ENCODE assay signal across 8 mouse cellular contexts in genomic region chr10:98748856-98749583, GRCm38 (mm10).
DNase-seq lines count a peak whose midpoint lies in the region; ATAC-seq and TF ChIP-seq lines count a peak whose summit lies in the region.

No protein-coding gene starts in this region.

- 0 out of 2 replicates have a peak, but pooled peaks cover 4% of the 10 kb centered on the region for H3K4me1 ChIP-seq in hindbrain, embryonic 14.5 days (replicated peaks; ENCODE audit: control insufficient read depth, insufficient read depth, low read length)
- H3K4me1 ChIP-seq in midbrain, embryonic 14.5 days (ENCODE audit: control insufficient read depth, insufficient read depth, low read length), result 0 out of 2 replicates have a peak, but pooled peaks cover 7% of the 10 kb centered on the region

- H3K9me3 ChIP-seq in hindbrain, embryonic 14.5 days (ENCODE audit: control insufficient read depth, low read length), result no peaks in the 10 kb centered on the region
- H3K9me3 ChIP-seq in midbrain, embryonic 14.5 days (ENCODE audit: control insufficient read depth, low read length), result no peaks in the 10 kb centered on the region

- peak; percentile 44 for DNase-seq in layer of hippocampus, adult 11-12 months (ENCODE audit: low spot score)
- DNase-seq in layer of hippocampus, adult 9-10 months (ENCODE audit: low spot score), result no peak
- DNase-seq in brain, embryonic 14.5 days (ENCODE audit: low read depth), result peak; percentile 84
- DNase-seq in hindbrain, embryonic 14.5 days (ENCODE audit: low spot score), result peak; percentile 68
- DNase-seq in midbrain, embryonic 14.5 days, result peak; percentile 61
- no peak for DNase-seq in natural killer cell, adult 2 months (ENCODE audit: low spot score in 2 of 2)
- DNase-seq in right cerebral cortex, adult 2 months (ENCODE audit: low spot score in 2 of 2), result no peak

- peak; percentile 77; the same call in 1 of the 2 replicates for ATAC-seq in hindbrain, embryonic 14.5 days (ENCODE audit: low FRiP score)
- ATAC-seq in midbrain, embryonic 14.5 days (ENCODE audit: low FRiP score, low TSS enrichment), result no peak
- no peak for ATAC-seq in monocyte, adult 5-6 weeks (replicated peaks; ENCODE audit: insufficient number of reproducible peaks, low FRiP score, low TSS enrichment, poor library complexity, severe bottlenecking)

- H3K4me3 ChIP-seq in hindbrain, embryonic 14.5 days (replicated peaks; ENCODE audit: low read length), result no peak overlapping the region
- no peak overlapping the region for H3K4me3 ChIP-seq in midbrain, embryonic 14.5 days (replicated peaks; ENCODE audit: low read depth, low read length)

- H3K4me2 ChIP-seq in hindbrain, embryonic 14.5 days (replicated peaks), result no peak overlapping the region
- H3K4me2 ChIP-seq in midbrain, embryonic 14.5 days (ENCODE audit: low read length), result no peak overlapping the region

- TF ChIP-seq POLR2A in brain, embryonic 14.5 days (IDR thresholded peaks at IDR 0.05; ENCODE audit: borderline replicate concordance, extremely low read depth, insufficient read depth, insufficient read length, poor library complexity, severe bottlenecking), result no peak

- H3K9ac ChIP-seq in hindbrain, embryonic 14.5 days, result no peak overlapping the region
- no peak overlapping the region for H3K9ac ChIP-seq in midbrain, embryonic 14.5 days (replicated peaks; ENCODE audit: low read length)

- no peaks in the 10 kb centered on the region for H3K27me3 ChIP-seq in hindbrain, embryonic 14.5 days (ENCODE audit: control insufficient read depth, insufficient read depth, low read length)
- H3K27me3 ChIP-seq in midbrain, embryonic 14.5 days (ENCODE audit: control insufficient read depth, insufficient read depth, low read length), result no peaks in the 10 kb centered on the region

- H3K36me3 ChIP-seq in hindbrain, embryonic 14.5 days (replicated peaks; ENCODE audit: control insufficient read depth, insufficient read depth), result no peaks in the 10 kb centered on the region
- no peaks in the 10 kb centered on the region for H3K36me3 ChIP-seq in midbrain, embryonic 14.5 days (ENCODE audit: control insufficient read depth, insufficient read depth, low read length)

- 8% methylated on average over 3 of the region's 3 CpGs for WGBS in hindbrain, embryonic 14.5 days
- 5% methylated on average over 3 of the region's 3 CpGs for WGBS in midbrain, embryonic 14.5 days

- no peak for TF ChIP-seq CTCF in brain, embryonic 14.5 days (IDR thresholded peaks at IDR 0.05; ENCODE audit: borderline replicate concordance, extremely low read depth, insufficient read depth, insufficient read length)

- H3K27ac ChIP-seq in hindbrain, embryonic 14.5 days, result no peak overlapping the region; the same call in 1 of the 2 replicates
- no peak overlapping the region for H3K27ac ChIP-seq in midbrain, embryonic 14.5 days (replicated peaks; ENCODE audit: low read depth, low read length)

Comparison
In these comparisons a context has a peak if more than half of its experiments do, and no peak if none do; other contexts are left out.
1. DNase-seq: peak in layer of hippocampus, adult 11-12 months (single experiment), brain, embryonic 14.5 days (single experiment), hindbrain, embryonic 14.5 days (single experiment) and midbrain, embryonic 14.5 days (single experiment); none in layer of hippocampus, adult 9-10 months (single experiment), natural killer cell, adult 2 months (0 of 2) and right cerebral cortex, adult 2 months (0 of 2).